Mouse (Mus musculus): ENCODE results near the gene Ap3d1.

Ap3d1 gene

DNA sequence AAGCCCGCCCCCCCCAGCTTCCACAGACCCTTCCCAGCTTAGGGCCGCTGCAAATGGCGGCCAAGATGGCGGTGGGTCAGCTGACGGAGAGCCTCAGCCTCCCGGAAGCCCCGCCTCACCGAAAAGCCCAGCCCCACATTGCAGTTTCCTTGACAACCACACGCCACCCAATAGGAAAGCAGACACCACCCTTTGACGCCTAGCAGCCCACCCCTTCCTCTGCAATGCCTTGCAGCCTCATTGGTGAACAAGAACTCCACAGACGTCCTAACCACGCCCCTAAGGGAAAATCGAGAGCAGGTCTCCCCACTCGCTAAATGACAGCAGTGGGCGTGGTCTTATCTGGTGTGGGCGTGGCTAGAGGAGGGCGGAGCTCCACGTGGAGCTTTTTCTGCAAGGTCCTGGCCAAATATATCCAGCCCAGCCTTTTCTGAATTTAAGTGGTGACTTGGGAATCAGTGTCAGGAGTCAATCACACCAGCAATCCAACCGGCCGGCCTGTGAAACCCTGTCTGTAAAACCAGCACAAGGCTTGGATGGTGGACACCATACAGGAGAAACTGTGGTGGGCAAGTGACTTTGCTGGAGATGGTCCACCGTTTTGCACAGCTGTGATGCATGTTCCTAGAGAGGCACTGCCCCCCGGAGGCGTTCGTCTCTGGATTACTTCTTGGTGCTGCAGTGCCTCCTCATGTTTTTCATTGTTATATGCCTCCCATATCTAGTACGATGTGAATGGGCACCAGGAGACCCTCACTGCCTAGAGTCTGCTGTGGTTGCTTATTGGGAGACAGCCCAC is at the start of gene Ap3d1:
Ap3d1 (minus strand) TSS at position 85 of the 799 bp plus-strand sequence.
- in situ Hi-C loops (cut with MboI, MseI): no loop called here

DNA sequence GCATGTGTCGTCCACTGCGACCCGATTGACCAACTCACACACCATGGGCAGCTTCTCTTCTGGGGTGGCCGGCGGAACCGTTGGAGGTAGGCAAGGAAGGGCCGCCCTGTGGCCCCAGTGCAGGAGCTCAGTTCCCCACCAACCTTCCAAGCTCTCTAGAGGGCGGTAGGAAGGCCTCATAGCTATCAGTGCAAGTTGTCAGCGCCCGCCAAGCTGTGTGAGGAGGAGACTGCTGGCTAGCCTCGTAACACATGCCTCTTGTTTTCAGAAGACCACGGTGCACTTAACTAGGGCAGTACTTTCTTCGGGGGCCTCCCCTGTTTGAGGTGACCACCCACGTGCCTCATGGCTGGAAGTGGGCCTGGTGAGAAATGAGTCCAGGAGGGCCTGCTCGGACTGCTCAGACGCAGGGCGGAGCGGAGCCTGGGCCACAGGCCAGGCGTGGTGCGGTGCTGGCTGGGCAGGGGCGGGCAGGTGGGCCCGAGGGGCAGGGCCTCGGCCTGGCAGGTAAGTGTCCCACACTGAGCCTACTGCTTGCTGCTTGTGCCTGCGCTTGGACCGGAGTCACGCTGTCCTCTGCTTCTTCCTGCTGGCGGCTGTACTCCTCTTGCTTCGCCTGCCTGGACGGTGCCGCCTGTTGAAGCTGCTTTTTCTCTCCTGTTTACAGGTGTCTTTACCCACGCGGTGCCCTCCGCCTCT is 49.6 kb upstream of the Ap3d1 start:
- in situ Hi-C loops (cut with MboI, MseI): no loop called here

GRCm38 (mm10) chr10:80790761-80791404 is 48.8 kb upstream of the Ap3d1 start:
- in situ Hi-C loops (cut with MboI, MseI): no loop called here

GRCm38 (mm10) chr10:80787517-80787916 is 45.5 kb upstream of the Ap3d1 start:
- in situ Hi-C loops (cut with MboI, MseI): loop anchor here (5.0 kb wide), 1 partner anchor 70 kb away; no protein-coding TSS in a partner anchor

- in situ Hi-C loops (cut with MboI, MseI): loop anchor here (5.0 kb wide), 1 partner anchor 69 kb away; no protein-coding TSS in a partner anchor
Measured at GRCm38 (mm10) chr10:80785963-80786362, 43.9 kb upstream of the Ap3d1 start.

DNA sequence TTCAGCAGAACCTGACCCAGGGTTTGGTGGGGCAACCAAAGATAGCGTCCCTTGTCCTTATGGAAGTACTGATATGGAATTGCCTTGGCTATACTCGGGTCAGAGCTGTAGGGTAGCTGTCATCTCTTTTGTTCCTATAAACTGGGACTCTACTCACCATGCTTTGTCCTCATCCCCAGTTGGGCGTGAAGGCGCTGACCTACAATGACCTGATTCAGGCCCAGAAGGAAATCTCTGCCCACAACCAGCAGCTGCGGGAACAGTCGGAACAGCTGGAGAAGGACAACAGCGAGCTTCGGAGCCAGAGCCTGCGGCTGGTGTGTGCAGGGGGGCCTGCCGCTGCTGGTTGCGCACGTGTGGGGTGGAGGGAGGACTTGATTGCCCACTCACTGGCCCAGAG is 42.8 kb upstream of the Ap3d1 start:
- in situ Hi-C loops (cut with MboI, MseI): loop anchor here (5.0 kb wide), 1 partner anchor 68 kb away; no protein-coding TSS in a partner anchor

DNA sequence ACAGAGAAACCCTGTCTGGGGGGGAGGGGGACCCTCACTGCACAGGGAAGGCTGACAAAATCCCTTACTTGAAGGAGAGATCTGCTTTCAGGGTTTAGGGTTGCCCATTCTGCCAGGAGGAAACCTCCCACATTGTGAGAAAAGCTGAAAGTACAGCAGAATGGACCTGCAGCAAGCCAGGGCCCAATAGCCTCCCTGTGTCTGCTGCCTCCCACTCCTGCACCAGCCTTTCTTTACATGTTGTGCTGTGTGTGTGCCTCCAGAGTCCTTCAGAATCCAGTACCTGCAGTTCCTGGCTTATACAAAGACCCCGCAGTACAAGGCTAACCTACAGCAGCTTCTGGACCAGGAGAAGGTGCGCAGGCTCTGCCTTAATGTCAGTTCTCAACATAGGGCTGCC is 42.2 kb upstream of the Ap3d1 start:
- in situ Hi-C loops (cut with MboI, MseI): no loop called here

- in situ Hi-C loops (cut with MboI, MseI): no loop called here
Measured at GRCm38 (mm10) chr10:80779565-80779964, 37.5 kb upstream of the Ap3d1 start.

DNA sequence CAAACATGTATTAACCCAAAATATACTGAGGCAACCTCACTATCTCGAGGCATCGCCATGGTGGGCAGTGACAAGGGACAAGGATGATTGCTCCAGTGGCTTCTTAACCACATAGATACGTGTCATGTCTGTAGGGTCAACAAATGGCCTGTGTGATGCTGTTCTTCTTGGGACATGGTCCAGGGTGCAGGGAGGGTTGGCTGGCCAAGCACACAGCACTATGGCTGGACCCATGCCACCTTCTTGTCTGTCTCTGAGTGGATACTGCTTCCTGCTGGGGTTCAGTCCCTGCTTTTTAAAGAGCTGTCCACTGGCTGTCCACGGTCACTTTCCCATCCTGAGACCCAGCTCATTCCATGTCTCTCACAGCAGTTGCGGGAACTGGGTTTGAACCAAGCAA is 35.1 kb upstream of the Ap3d1 start:
- in situ Hi-C loops (cut with MboI, MseI): no loop called here

GRCm38 (mm10) chr10:80776358-80776869 is 34.4 kb upstream of the Ap3d1 start:
- in situ Hi-C loops (cut with MboI, MseI): no loop called here

DNA sequence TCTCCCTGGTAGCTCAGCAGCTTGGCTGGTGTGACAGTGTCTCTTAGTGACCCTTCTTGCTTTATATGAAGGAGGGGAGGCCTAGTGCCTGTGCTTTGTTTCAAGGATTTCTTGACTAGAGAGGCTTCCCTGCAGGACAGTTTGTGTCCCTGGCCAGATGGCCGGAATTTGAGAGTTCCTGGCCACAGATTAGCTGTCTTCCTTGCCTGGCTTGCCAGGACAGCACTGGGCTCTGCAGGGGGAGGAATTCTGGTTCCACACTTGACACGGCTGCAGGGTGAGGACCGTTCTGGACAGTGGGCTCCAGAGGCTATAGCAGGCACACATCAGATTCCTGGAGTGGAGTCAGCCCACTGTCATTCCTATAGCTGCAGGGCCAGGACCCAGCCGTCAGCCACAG is 33.7 kb upstream of the Ap3d1 start:
- in situ Hi-C loops (cut with MboI, MseI): no loop called here

DNA sequence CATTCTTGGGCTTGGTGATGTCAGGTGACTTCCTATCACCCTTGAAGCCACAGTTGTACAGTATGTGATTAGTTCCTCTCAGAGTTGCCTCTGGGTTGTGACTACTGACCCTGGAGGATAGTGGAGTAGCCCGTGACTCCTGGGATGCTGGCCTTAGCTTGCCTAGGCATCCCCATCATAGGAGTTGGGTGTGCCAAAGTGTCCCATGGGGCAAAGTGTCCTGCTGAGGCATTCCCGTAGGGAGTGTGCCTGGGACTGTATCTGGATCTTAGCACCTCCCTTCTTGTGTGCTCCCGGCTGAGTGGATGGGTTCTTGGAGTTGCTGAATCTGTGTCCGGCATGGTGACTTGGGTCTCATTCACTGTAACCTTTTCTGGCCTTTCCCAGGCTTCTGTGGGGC is 32.9 kb upstream of the Ap3d1 start:
- in situ Hi-C loops (cut with MboI, MseI): no loop called here

DNA sequence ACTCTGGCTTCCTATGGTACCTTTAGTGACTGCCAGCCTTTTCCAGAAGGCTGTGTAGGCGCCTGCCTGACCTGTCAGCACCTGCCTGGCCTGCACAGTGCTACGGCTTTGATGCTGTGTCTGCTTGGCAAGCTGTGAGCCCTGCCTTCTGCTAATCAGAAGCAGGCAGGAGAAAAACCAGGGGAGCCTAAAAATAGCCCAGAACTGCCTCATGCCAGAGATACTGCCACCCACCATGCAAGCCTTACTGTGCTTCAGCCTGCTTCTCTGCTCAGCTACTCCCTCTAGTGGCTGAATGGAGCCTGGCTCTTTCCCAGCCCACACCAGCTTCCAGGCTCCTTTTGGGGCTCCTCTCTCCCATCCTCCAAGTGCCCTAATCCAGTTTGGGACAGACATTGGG is 32.5 kb upstream of the Ap3d1 start:
- in situ Hi-C loops (cut with MboI, MseI): no loop called here

DNA sequence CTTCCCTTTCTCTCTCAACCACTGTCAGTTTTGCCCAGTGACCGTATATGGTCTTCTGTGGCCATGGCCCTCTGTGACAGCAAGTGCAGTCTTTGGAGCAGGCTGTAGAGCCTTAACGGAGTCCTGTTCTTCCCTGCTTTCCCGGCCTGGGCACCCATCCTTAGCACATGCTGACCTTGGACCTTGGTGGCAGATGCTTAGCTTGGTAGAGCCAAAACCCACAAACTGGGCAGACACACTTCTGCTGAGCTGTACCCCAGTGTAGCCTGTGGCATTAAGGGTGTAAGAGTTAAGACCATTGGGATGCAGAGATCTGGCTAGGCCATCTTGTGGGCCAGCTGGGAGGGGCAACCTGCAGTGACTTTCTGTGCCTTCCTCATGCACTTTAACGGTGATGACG is 31.8 kb upstream of the Ap3d1 start:
- in situ Hi-C loops (cut with MboI, MseI): no loop called here

DNA sequence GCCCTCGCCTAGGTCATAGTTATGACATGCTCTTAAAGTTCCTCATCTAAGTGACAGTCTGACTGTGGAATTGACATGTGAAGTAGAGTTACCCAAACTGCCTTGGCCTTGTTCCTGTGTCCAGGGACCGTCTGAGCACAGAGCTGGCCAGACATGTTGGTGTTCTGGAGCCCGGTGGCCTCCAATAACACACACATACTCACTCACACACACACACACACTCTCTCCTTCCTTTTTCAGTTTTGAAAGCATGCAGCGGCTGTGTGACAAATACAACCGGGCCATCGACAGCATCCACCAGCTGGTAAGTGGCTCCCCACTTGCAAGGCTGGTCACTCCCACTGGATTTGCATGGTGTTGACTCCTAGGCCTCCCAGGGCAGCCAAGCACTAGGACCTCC is 26.3 kb upstream of the Ap3d1 start:
- in situ Hi-C loops (cut with MboI, MseI): no loop called here

DNA sequence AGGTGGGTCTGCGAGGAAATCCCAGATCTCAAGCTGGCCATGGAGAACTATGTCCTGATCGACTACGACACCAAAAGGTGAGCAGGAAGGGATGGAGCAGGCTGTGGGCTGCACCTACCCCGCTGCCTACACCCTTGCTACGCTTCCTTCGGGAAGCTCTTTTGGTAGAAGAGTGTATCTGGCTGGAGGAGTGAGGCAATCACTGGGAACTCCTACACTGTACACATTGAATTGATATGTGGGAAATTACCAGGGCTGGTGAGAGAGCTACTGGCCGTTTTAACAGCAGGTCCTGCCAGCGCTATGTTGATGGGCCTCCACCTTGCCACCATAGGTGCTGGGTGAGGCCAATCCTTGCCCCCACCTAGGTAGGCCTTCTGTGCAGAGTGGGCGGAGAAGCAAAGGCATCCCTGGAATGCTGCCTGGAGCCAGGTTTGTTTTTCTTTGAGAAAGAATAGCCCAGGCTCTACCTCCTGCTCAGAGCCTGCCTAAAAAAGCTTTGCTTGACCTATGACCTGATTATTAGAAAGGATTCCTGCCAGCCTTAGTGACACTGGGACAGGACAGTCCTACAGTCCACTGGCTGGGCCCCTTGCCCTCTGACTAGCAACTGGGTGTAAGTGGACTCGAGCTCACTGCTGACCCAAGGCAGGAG is 24.2 kb upstream of the Ap3d1 start:
- in situ Hi-C loops (cut with MboI, MseI): no loop called here

GRCm38 (mm10) chr10:80765746-80766145 is 23.7 kb upstream of the Ap3d1 start:
- in situ Hi-C loops (cut with MboI, MseI): no loop called here

- in situ Hi-C loops (cut with MboI, MseI): no loop called here
Measured at GRCm38 (mm10) chr10:80763502-80763901, 21.4 kb upstream of the Ap3d1 start.

GRCm38 (mm10) chr10:80761821-80762220 is 19.8 kb upstream of the Ap3d1 start:
- in situ Hi-C loops (cut with MboI, MseI): no loop called here

- in situ Hi-C loops (cut with MboI, MseI): no loop called here
Measured at GRCm38 (mm10) chr10:80760596-80761524, 18.8 kb upstream of the Ap3d1 start.

DNA sequence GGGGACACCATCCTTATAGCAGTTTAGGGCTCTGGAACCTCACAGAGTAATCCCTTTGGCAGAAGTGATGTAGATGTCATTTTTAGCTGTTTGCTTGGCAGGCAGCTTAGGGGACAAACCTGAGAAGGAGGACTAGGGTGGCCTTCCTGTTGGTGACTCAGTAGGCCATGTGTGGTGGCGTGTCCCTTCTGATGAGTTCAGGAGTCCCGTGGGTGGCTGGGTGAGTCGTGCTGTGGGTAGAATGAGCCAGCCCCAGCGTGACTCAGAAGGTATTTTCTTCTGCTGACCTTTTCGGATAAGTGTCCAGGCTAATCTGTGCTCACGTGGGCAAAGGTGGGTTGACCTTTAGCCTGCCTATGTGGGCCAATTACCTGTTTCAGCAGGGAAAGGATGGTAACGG is 16.6 kb upstream of the Ap3d1 start:
- in situ Hi-C loops (cut with MboI, MseI): no loop called here

Data from regulatory T cell (primary cell).